Mouse (Mus musculus) lung, embryonic 15.5 days (tissue): ENCODE data around the gene Panx2. TPM values are rescaled to one million over a fixed set of nuclear protein-coding genes. Genes with fewer than 3 reads are reported as not detected.

Experiments
- ATAC-seq: fragments of 200-750 bp; cut with Nextera tagmentation; 2 replicates; pipeline ENCODE4 v1.8.0; 2017; ENCODE audit warnings: moderate number of reproducible peaks, borderline replicate concordance; ENCODE audit not compliant: low FRiP score, low TSS enrichment; ENCODE audit errors: extremely low read depth
- H3K27ac ChIP-seq: fragments of 300-500 bp; sonication (generic); 2 replicates; pipeline ENCODE4 v1.5.1; 2015; ENCODE audit warnings: moderate library complexity, mild to moderate bottlenecking, inconsistent platforms
- H3K27me3 ChIP-seq: fragments of 300-500 bp; sonication (generic); 2 replicates; pipeline ENCODE4 v1.6.1; 2015; ENCODE audit warnings: inconsistent platforms
- H3K36me3 ChIP-seq: fragments of 300-500 bp; sonication (generic); 2 replicates; pipeline ENCODE4 v1.6.1; 2015; ENCODE audit warnings: inconsistent platforms
- H3K4me1 ChIP-seq: fragments of 300-500 bp; sonication (generic); 2 replicates; pipeline ENCODE4 v1.6.1; 2015; ENCODE audit warnings: inconsistent platforms
- H3K4me2 ChIP-seq: fragments of 300-500 bp; sonication (generic); 2 replicates; pipeline ENCODE4 v1.6.1; 2015; ENCODE audit warnings: inconsistent platforms, mild to moderate bottlenecking, moderate library complexity
- H3K4me3 ChIP-seq: fragments of 300-500 bp; sonication (generic); 2 replicates; pipeline ENCODE4 v1.5.1; 2015; ENCODE audit warnings: mild to moderate bottlenecking, inconsistent platforms
- H3K9ac ChIP-seq: fragments of 300-500 bp; sonication (generic); 2 replicates; pipeline ENCODE4 v1.6.1; 2015; ENCODE audit warnings: inconsistent platforms
- H3K9me3 ChIP-seq: fragments of 300-500 bp; sonication (generic); 2 replicates; pipeline ENCODE4 v1.6.1; 2016; ENCODE audit warnings: inconsistent platforms
- WGBS: fragments of 180-500 bp; shearing (Covaris S2); methylation state at CpG from one replicate; pipeline ENCODE4 v1.1.7; 2015; 5-methylcytosine and 5-hydroxymethylcytosine counted together
- polyA plus RNA-seq: library from polyadenylated mRNA; unstranded; fragments of >200 nt; fragmentation: Nextera tagmentation; extraction: Ambion mirVana; gene quantifications from 2 replicates; pipeline ENCODE4 v1.2.1, GENCODE M21; 2015

The Panx2 gene
- polyA plus RNA-seq: 0.10 and 0.24 TPM in 2 replicates

- Histone ChIP-seq H3K27me3 (peaks cover 63% of the 10 kb centered on the region), H3K4me1 (peaks cover 12% of the 10 kb centered on the region), H3K36me3 (no peaks in the 10 kb centered on the region), H3K4me2 (peak within 1 kb of the TSS; percentile 99), H3K9ac (peak within 1 kb of the TSS; percentile 40), H3K27ac (no peak within 1 kb of the TSS), H3K4me3 (peak within 1 kb of the TSS; percentile 55), H3K9me3 (no peaks in the 10 kb centered on the region)
- WGBS: under 1% methylated on average over 46 of the region's 57 CpGs
- ATAC-seq: no peak; the same call in 1 of the 2 replicates
These were observed at the start of gene Panx2 for GRCm38 (mm10) chr15:89059161-89059931. Panx2 (plus strand) TSS chr15:89059734.

DNA sequence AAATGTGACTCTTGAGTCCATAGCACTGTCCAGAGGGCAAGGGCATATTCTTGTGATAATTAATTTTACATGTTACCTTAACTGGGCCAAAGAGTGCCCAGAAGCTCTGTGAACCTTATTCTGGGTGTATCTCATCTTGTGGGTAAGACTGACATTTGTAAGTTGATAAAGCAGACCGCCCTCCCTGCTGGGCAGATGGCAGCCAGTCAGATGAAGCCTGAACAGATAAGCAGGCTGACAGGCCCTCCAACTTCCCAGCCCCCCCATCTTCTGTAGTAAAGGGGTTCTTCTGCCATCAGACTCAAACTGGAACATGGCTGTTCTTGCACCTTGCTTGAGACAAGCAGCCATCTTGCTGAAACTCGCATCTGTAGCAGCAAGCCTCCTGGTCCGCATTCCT, 42.8 kb upstream of the Panx2 start:
- Histone ChIP-seq H3K4me1 (no peaks in the 10 kb centered on the region), H3K27me3 (no peaks in the 10 kb centered on the region), H3K27ac (no peak overlapping the region), H3K9me3 (no peaks in the 10 kb centered on the region), H3K9ac (no peak overlapping the region), H3K4me2 (no peak overlapping the region), H3K4me3 (no peak overlapping the region), H3K36me3 (no peaks in the 10 kb centered on the region)
- ATAC-seq: no peak
- WGBS: 77% methylated on average over 3 of the region's 3 CpGs

DNA sequence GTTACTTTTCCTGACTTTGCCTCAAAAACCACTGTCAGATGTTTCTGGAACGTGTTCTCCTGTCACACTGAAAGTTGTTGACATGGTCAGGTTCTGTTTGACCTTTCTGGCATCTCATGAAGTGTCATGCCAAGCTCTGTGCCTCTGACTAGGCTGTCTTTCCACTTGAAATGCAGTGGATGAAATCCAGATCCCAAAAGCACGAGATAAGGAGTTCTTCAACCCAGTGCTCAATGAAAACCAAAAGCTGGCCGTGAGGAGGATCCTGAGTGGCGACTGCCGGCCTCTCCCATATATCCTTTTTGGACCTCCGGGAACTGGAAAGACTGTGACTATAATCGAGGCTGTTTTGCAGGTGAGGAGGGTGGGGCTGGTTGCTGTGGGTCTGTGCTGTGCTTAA, 39.4 kb upstream of the Panx2 start:
- H3K9me3 ChIP-seq: no peaks in the 10 kb centered on the region
- H3K27ac ChIP-seq: no peak overlapping the region
- H3K27me3 ChIP-seq: no peaks in the 10 kb centered on the region
- no peak for ATAC-seq
- H3K9ac ChIP-seq: no peak overlapping the region
- H3K4me3 ChIP-seq: no peak overlapping the region
- 53% methylated on average over 7 of the region's 7 CpGs for WGBS
- H3K36me3 ChIP-seq: no peaks in the 10 kb centered on the region
- no peak overlapping the region for H3K4me2 ChIP-seq
- H3K4me1 ChIP-seq: no peaks in the 10 kb centered on the region

GRCm38 (mm10) chr15:89020492-89020891, 39.0 kb upstream of the Panx2 start:
- Histone ChIP-seq H3K36me3 (no peaks in the 10 kb centered on the region), H3K4me1 (no peaks in the 10 kb centered on the region), H3K9ac (no peak overlapping the region), H3K27ac (no peak overlapping the region), H3K4me2 (no peak overlapping the region), H3K27me3 (no peaks in the 10 kb centered on the region), H3K9me3 (no peaks in the 10 kb centered on the region), H3K4me3 (no peak overlapping the region)
- no peak for ATAC-seq
- WGBS: 69% methylated on average over 7 of the region's 7 CpGs

DNA sequence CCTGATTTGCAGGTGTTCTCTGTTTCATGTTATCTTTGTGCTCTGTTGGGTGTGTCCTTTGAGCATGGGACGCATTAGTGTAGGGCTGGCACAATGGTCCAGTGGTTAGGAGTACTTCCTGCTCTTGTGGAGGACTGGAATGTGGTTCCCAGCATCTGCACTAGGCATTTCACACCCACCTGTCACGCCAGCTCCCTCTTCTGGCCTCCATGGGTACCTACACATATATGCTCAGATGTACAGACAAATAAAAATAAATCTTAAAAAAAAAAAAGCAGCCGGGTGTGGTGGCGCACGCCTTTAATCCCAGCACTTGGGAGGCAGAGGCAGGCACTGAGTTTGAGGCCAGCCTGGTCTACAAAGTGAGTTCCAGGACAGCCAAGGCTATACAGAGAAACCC, 15.2 kb upstream of the Panx2 start:
- Histone ChIP-seq H3K27me3 (no peaks in the 10 kb centered on the region), H3K4me1 (no peaks in the 10 kb centered on the region), H3K27ac (no peak overlapping the region), H3K4me3 (no peak overlapping the region), H3K36me3 (no peaks in the 10 kb centered on the region), H3K4me2 (no peak overlapping the region), H3K9ac (no peak overlapping the region), H3K9me3 (peaks cover 3% of the 10 kb centered on the region; the same call in 1 of the 2 replicates)
- WGBS: 73% methylated on average over 5 of the region's 5 CpGs
- no peak for ATAC-seq

DNA sequence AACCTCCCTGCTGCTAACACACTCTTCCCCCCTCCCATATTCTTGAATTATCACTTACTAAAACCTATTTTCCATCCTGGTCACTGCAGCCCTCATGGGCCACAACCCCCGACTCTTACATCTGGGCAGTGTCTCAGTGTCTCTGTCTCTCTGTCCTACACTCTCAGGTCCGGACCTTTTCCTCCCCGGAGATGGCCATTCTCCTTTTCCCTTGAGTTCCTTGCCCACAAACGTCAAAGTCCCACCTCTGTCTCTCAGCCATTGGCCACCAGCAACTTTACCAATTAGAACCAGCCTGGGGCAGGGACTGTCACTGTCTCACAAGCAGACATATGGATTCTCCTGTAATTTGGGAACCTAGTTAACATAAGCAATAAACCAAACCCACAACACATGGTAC, 13.2 kb upstream of the Panx2 start:
- Histone ChIP-seq H3K27me3 (no peaks in the 10 kb centered on the region), H3K9me3 (peaks cover 3% of the 10 kb centered on the region; the same call in 1 of the 2 replicates), H3K4me3 (no peak overlapping the region), H3K36me3 (no peaks in the 10 kb centered on the region), H3K4me2 (no peak overlapping the region), H3K9ac (no peak overlapping the region), H3K27ac (no peak overlapping the region), H3K4me1 (no peaks in the 10 kb centered on the region)
- ATAC-seq: no peak
- 70% methylated on average over 4 of the region's 4 CpGs for WGBS

DNA sequence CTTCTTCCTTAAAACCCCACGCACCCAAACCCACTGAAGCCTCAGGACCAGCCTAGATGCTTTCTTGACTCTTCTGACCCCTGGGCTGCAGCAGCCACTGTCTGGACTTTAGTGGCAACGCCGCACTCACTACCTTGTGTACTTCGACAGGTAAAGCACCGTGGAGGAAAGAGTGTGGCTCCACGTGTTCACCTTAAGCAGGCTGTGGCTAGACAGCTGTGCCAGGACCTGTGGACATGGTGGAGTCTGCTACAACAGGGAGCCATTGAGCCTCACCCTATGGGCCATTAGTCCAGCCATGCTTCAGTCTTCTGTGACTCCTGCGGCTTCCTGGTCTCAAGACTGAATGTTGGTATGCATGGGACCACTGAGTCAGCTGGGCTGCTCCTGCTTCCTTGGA, 4.9 kb upstream of the Panx2 start:
- peaks cover 6% of the 10 kb centered on the region; the same call in 1 of the 2 replicates for H3K4me1 ChIP-seq
- H3K27me3 ChIP-seq: peaks cover 24% of the 10 kb centered on the region
- no peak overlapping the region for H3K27ac ChIP-seq
- WGBS: 87% methylated on average over 7 of the region's 7 CpGs
- H3K4me2 ChIP-seq: no peak overlapping the region
- no peak overlapping the region for H3K9ac ChIP-seq
- no peak overlapping the region for H3K4me3 ChIP-seq
- no peaks in the 10 kb centered on the region for H3K9me3 ChIP-seq
- H3K36me3 ChIP-seq: no peaks in the 10 kb centered on the region
- no peak for ATAC-seq

GRCm38 (mm10) chr15:89058736-89059135, 798 bp upstream of the Panx2 start:
- no peaks in the 10 kb centered on the region for H3K36me3 ChIP-seq
- peaks cover 12% of the 10 kb centered on the region for H3K4me1 ChIP-seq
- ATAC-seq: no peak; the same call in 1 of the 2 replicates
- no peak overlapping the region for H3K9ac ChIP-seq
- H3K9me3 ChIP-seq: no peaks in the 10 kb centered on the region
- H3K4me2 ChIP-seq: peak overlapping the region; percentile 99; the same call in 1 of the 2 replicates
- peaks cover 61% of the 10 kb centered on the region for H3K27me3 ChIP-seq
- peak overlapping the region; percentile 55 for H3K4me3 ChIP-seq
- 26% methylated on average over 6 of the region's 6 CpGs for WGBS
- no peak overlapping the region for H3K27ac ChIP-seq

- no peak overlapping the region for H3K27ac ChIP-seq
- H3K36me3 ChIP-seq: no peaks in the 10 kb centered on the region
- H3K4me1 ChIP-seq: peaks cover 12% of the 10 kb centered on the region
- ATAC-seq: no peak
- H3K27me3 ChIP-seq: peaks cover 63% of the 10 kb centered on the region
- H3K4me2 ChIP-seq: peak overlapping the region; percentile 99
- 3% methylated on average over 35 of the region's 48 CpGs for WGBS
- peak overlapping the region; percentile 55 for H3K4me3 ChIP-seq
- H3K9me3 ChIP-seq: no peaks in the 10 kb centered on the region
- peak overlapping the region; percentile 40 for H3K9ac ChIP-seq
These were observed 623 bp downstream of the Panx2 start for GRCm38 (mm10) chr15:89060032-89060681.

GRCm38 (mm10) chr15:89060811-89061460, 1.4 kb downstream of the Panx2 start:
- WGBS: 85% methylated on average over 12 of the region's 12 CpGs
- Histone ChIP-seq H3K27me3 (peaks cover 69% of the 10 kb centered on the region), H3K4me2 (no peak overlapping the region), H3K36me3 (no peaks in the 10 kb centered on the region), H3K9ac (no peak overlapping the region), H3K4me1 (peaks cover 12% of the 10 kb centered on the region), H3K27ac (no peak overlapping the region), H3K4me3 (no peak overlapping the region), H3K9me3 (no peaks in the 10 kb centered on the region)
- no peak for ATAC-seq

DNA sequence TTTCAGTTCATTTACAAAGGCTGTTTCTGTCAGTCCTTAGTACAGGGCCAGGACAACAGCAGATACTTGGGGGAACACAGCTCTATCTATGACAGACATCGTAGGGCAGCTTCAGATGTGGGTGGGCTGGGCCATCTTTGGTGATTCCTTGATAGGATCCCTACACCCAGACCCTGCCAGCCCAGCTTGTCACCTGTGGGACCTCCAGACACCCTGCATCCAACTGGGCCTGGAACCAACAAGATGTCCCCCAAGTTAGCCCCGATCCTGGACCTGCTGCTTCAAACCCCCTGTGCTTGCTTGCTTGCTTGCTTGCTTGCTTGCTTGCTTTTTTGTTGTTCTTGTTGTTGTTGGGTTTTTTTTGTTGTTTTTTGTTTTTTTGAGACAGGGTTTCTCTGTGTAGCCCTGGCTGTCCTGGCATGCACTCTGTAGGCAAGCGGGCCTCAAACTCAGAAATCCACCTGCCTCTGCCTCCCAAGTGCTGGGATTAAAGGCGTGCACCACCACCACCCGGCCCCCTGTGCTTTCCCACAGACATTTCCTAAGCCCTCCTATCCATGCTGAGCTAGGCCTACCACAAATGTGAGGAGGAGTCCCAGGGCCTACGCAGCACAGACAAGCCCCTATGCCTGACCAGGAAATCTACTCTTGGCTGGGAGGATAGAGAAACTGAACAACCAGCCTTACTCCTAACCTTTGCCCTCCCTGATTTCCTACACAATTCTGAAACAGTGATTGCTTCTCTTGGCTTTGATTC, 2.4 kb downstream of the Panx2 start:
- peaks cover 79% of the 10 kb centered on the region for H3K27me3 ChIP-seq
- no peak for ATAC-seq
- 86% methylated on average over 6 of the region's 6 CpGs for WGBS

More for the DNA sequence above, 2.4 kb downstream of the Panx2 start:
- H3K4me1 ChIP-seq: peaks cover 12% of the 10 kb centered on the region
- no peaks in the 10 kb centered on the region for H3K36me3 ChIP-seq
- no peak overlapping the region for H3K9ac ChIP-seq
- no peak overlapping the region for H3K4me2 ChIP-seq
- H3K27ac ChIP-seq: no peak overlapping the region
- no peaks in the 10 kb centered on the region for H3K9me3 ChIP-seq
- H3K4me3 ChIP-seq: no peak overlapping the region
